Mouse (Mus musculus): Measurements from ENCODE around the gene Hist2h3c2. TPM values are rescaled to one million over a fixed set of nuclear protein-coding genes. Genes with fewer than 3 reads are reported as not detected.

Gene Hist2h3c2
- polyA plus RNA-seq, 1 experiment, result 16.5 TPM

DNA sequence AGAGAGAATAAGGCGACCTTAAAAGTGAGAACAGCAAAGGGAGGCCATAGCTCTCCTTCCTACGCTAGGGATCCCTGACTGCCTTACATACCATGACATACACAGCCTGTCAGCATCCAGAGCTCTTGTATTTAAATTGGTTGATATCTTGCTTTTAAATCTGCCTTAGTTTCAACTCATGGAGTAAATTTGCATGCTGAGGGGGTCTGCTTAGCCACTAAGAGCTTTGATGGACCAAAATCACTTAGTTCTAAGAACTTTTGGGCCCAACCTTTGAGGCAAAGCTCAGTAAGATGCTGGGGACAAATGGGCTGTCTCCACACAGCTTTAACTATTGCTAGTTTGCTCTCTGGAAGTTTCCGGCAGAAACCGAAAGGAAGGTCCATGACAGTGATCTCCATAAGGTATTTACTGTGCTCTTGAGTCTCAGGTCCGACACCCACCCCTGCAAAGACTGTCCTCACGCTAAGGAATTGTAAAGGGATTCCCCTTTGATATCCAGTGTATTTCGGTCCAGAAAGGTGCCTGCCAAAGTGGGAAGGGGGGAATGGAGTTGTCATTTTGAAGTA is 1.5 kb downstream of the Hist2h3c2 start:
- TF ChIP-seq POLR2A (IDR thresholded peaks at IDR 0.05; ENCODE audit: low read depth, low read length) (no peak; the same call in 1 of the 2 replicates), CTCF (IDR thresholded peaks at IDR 0.05; ENCODE audit: borderline replicate concordance, insufficient read depth, low read length) (no peak)

DNA sequence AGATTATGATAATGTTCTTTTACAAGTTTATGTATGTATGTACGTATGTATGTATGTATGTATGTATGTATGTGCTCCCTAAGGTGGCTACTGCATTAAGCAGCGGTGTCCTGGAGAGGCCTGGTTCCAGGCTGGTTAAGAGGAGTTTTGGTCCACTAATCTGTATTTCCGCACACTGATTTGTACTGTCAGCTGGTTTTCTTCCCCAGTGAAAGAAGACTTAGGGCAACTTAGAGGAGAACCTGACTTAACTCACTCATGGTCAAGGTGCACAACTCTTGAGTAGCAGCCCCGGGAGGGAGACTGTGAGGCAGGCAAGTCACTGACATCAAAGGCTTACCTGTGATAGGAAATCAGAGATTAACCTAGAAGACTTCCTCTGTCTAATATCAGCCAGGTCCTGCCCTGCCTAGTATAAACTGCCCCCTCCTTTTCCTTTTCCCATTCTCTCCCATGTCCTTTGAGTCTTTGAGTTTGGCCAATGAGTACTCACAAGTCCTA is 2.0 kb downstream of the Hist2h3c2 start:
- Histone ChIP-seq H3K4me1 (ENCODE audit: control insufficient read depth, insufficient read depth, low read length) (peaks cover 3% of the 10 kb centered on the region; the same call in 1 of the 2 replicates), H3K4me3 (ENCODE audit: insufficient read depth, low read length) (peak overlapping the region; percentile 55), H3K27ac (ENCODE audit: insufficient read depth, low read length) (no peak overlapping the region)
- TF ChIP-seq CTCF (IDR thresholded peaks at IDR 0.05; ENCODE audit: borderline replicate concordance, insufficient read depth, low read length) (no peak), POLR2A (IDR thresholded peaks at IDR 0.05; ENCODE audit: low read depth, low read length) (no peak)

More for the DNA sequence above, 1.5 kb downstream of the Hist2h3c2 start:
- peak overlapping the region; percentile 83 for H3K27ac ChIP-seq (ENCODE audit: insufficient read depth, low read length)
- peak overlapping the region; percentile 55 for H3K4me3 ChIP-seq (ENCODE audit: insufficient read depth, low read length)
- H3K4me1 ChIP-seq (ENCODE audit: control insufficient read depth, insufficient read depth, low read length), result peaks cover 3% of the 10 kb centered on the region; the same call in 1 of the 2 replicates

DNA sequence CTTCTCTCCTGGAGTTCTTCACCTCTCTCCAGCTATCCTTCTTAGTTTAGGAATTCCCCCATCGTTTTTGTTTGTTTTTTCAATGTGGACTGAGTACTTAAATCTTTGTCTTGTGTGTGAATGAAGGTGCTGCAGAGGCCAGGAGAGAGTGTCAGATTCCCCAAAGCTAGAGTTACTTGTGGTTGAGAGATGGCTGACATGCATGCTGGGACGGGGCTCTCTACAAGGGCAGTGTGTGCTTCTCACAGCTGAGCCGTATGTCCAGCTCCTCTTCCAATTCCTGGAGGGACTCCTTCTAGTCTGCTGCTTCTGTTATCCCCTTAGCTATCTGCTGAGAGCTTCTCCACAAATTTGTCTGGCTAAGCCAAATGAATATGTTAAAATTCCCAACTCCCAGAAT is 3.1 kb downstream of the Hist2h3c2 start:
- Histone ChIP-seq H3K27ac (ENCODE audit: insufficient read depth, low read length) (no peak overlapping the region), H3K4me1 (ENCODE audit: control insufficient read depth, insufficient read depth, low read length) (peaks cover 3% of the 10 kb centered on the region; the same call in 1 of the 2 replicates), H3K4me3 (ENCODE audit: insufficient read depth, low read length) (no peak overlapping the region)
- no peak for TF ChIP-seq CTCF (IDR thresholded peaks at IDR 0.05; ENCODE audit: borderline replicate concordance, insufficient read depth, low read length)
- no peak for TF ChIP-seq POLR2A (IDR thresholded peaks at IDR 0.05; ENCODE audit: low read depth, low read length)

DNA sequence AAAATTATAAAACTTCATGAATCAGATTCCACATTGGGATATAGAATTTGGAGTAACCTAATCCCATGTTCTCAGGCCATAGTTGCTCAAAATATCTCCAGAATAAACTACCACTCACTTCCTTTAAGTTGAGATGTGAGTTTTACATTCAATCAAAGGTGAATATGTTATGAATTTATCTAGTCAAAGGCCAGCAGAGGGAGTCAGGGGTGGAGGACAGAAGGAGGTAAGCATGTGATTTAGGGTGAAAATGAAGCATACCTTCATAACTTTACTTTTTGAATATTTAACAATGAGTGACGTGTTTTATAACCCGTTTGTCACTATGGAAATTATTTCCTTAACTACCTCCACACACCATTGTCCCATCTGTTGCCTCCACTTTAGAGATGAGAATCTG is 4.0 kb downstream of the Hist2h3c2 start:
- H3K4me1 ChIP-seq (ENCODE audit: control insufficient read depth, insufficient read depth, low read length), result peaks cover 3% of the 10 kb centered on the region; the same call in 1 of the 2 replicates
- TF ChIP-seq CTCF (IDR thresholded peaks at IDR 0.05; ENCODE audit: borderline replicate concordance, insufficient read depth, low read length), result no peak
- H3K27ac ChIP-seq (ENCODE audit: insufficient read depth, low read length), result no peak overlapping the region
- H3K4me3 ChIP-seq (ENCODE audit: insufficient read depth, low read length), result no peak overlapping the region

DNA sequence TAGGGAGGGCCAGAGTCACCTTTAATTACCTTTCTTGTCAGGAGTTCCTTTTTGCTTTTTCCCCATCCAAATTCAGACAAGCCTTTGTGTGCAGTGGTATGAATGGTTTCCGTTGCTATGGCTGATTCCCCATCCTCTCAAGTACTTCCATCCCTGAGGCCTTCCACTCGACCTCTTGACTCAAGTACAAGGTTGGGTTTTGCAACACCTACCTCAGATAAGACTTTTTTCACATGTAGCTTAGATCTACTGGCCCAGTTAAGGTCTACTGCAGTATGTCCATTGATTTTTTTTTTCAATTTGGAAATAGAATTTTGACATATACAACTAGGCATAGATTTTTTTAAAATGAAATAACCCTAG is 7.2 kb downstream of the Hist2h3c2 start:
- TF ChIP-seq CTCF (IDR thresholded peaks at IDR 0.05; ENCODE audit: borderline replicate concordance, insufficient read depth, low read length) (no peak), POLR2A (IDR thresholded peaks at IDR 0.05; ENCODE audit: low read depth, low read length) (no peak)
- H3K27ac ChIP-seq (ENCODE audit: insufficient read depth, low read length), result no peak overlapping the region

DNA sequence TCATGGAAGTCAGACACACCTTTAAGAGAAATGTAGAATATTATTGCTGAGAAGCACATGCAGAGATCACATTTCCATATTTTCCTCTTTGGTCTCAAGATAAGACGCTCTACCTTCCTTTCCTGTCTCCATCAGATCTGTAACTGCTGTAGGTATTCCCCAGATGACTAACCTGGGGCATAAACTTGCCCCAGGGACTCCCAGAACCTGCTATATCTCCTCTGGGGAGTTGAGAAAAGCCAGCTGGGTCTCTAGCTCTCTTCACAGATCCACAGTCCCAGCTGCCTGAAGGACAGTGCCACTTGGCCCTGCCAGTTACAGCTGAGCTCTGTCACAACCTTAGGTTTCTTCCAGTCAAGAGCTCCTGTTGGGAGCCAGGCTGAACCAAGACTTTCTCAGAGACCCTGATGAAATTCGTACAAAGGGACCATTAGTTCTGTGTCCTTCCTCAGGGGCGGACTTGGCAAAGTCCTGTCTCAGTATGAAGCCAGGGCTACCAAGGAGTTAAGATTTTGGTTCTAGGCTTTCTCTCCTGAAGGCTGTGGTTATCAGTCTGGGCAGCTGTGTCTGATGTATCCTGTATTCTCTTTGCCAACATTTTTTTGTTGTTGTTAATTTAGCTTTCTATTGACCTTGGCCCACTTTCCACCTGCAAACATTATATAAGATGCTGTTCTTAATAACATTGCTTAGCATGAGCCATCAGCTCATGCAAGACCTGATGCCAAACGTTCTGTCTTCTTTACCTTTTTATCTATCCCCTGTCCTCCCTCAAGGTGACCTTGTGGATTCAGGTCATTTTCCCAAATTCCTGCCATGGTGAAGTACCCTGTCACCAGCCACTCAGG is 7.8 kb downstream of the Hist2h3c2 start:
- TF ChIP-seq POLR2A (IDR thresholded peaks at IDR 0.05; ENCODE audit: low read depth, low read length) (no peak), CTCF (IDR thresholded peaks at IDR 0.05; ENCODE audit: borderline replicate concordance, insufficient read depth, low read length) (no peak)
- no peak overlapping the region for H3K27ac ChIP-seq (ENCODE audit: insufficient read depth, low read length)
- H3K4me1 ChIP-seq (ENCODE audit: control insufficient read depth, insufficient read depth, low read length), result peaks cover 8% of the 10 kb centered on the region
- H3K4me3 ChIP-seq (ENCODE audit: insufficient read depth, low read length), result no peak overlapping the region

More for the DNA sequence above, 7.2 kb downstream of the Hist2h3c2 start:
- Histone ChIP-seq H3K4me3 (ENCODE audit: insufficient read depth, low read length) (no peak overlapping the region), H3K4me1 (ENCODE audit: control insufficient read depth, insufficient read depth, low read length) (peaks cover 9% of the 10 kb centered on the region)

DNA sequence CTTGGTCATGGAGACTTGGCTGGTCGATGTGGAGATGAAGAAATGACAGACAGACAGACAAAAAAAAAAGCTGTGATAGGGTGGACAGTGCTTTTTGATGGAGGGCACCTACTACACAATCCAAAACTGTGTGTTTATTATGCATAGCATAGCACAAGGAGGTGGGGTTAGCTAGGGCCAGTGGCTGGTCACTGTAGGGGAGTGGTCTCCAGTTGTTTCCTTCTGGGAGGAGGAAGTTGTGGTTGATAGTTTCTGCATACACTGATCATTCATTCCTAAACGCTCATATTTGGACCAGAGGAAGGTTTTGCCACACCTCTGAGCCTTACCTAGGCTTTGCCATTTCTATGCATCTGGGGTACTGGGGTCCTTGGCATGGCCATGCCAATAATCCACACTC is 8.5 kb downstream of the Hist2h3c2 start:
- Histone ChIP-seq H3K4me3 (ENCODE audit: insufficient read depth, low read length) (no peak overlapping the region), H3K4me1 (ENCODE audit: control insufficient read depth, insufficient read depth, low read length) (peaks cover 8% of the 10 kb centered on the region), H3K27ac (ENCODE audit: insufficient read depth, low read length) (no peak overlapping the region)
- TF ChIP-seq POLR2A (IDR thresholded peaks at IDR 0.05; ENCODE audit: low read depth, low read length) (no peak), CTCF (IDR thresholded peaks at IDR 0.05; ENCODE audit: borderline replicate concordance, insufficient read depth, low read length) (no peak)

DNA sequence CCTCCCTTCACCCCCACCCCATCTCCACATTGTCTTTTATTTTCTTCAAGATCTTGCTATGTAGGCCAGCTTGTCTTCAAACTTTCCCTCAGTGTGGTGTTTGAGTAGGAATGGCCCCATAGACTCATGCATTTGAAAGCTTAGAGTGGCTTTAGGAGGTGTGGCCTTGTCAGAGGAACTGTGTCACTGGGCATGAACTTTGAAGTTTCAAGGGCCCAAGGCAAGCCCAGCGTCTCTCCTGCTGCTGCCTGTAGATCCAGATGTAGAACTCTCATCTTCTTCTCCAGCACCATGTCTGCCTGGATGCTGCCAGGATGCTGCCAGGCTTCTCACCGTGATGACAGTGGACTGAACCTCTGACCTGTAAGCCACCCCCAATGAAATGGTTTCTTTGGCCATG is 10.1 kb downstream of the Hist2h3c2 start:
- TF ChIP-seq POLR2A (IDR thresholded peaks at IDR 0.05; ENCODE audit: low read depth, low read length), result no peak
- peaks cover 8% of the 10 kb centered on the region for H3K4me1 ChIP-seq (ENCODE audit: control insufficient read depth, insufficient read depth, low read length)
- no peak overlapping the region for H3K4me3 ChIP-seq (ENCODE audit: insufficient read depth, low read length)
- no peak overlapping the region for H3K27ac ChIP-seq (ENCODE audit: insufficient read depth, low read length)

DNA sequence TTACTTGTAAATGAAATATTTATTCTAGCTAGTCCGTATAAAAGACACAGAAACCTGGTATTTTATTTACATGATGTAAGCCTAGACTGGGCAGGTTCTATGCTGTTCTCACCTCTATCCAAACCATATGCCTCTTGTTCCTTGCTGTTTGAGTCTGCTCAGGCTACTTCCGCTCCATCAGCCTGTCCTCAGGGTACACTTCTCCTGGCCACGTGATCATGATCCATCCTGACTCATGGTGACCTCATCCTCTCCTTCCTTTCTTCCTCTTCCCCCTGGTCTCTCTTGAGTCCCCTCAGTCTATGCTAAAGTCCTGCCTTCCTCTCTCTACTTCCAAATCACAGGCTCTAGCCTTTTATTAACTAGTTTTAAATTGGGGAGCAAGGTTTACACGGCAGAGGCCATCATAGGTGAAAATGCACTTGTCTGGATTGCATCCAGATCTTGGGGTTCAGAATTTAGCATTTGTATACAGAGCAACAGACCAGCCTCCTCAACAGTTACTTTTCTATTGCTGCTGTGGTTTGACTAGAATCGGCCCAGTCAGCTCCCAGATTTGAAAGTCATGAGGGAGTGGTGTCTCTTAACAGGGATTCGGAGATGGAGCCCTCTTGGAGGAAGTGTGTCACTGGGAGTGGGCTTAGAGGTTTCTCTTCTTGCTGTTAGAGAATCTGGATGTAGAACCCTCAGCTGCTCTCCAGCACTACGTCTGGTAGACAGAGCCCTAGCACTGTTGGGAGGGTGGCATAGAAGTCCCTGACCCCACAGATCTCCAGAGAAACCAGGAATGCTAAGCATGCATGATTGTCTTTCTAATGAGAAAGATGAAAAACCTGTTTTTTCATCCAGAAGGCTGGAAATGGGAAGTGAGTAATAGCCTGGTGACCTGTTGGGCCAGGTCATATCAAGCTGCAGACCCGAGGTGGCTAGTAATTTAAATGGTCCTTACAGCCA is 12.0 kb downstream of the Hist2h3c2 start:
- TF ChIP-seq POLR2A (IDR thresholded peaks at IDR 0.05; ENCODE audit: low read depth, low read length) (no peak), CTCF (IDR thresholded peaks at IDR 0.05; ENCODE audit: borderline replicate concordance, insufficient read depth, low read length) (no peak)
- peaks cover 8% of the 10 kb centered on the region for H3K4me1 ChIP-seq (ENCODE audit: control insufficient read depth, insufficient read depth, low read length)
- peak overlapping the region; percentile 57 for H3K27ac ChIP-seq (ENCODE audit: insufficient read depth, low read length)
- H3K4me3 ChIP-seq (ENCODE audit: insufficient read depth, low read length), result no peak overlapping the region
